In genomic region chr16:96408064-96408465, GRCm38 (mm10) we compare ENCODE assay signal across 13 mouse cellular contexts. TPM values are rescaled to one million over a fixed set of nuclear protein-coding genes. Genes with fewer than 3 reads are reported as not detected.
DNase-seq lines count a peak whose midpoint lies in the region; ATAC-seq lines count a peak whose summit lies in the region.
"Had no signal": no experiment of that assay in that cellular context is flagged by ENCODE, and none has a peak within 500 bp of the region (broad histone marks: within the 10 kb centered on the region; RNA-seq: fewer than 3 reads in every experiment).

No protein-coding gene starts in this region.

- H3K4me3 ChIP-seq in forebrain, embryonic 16.5 days (replicated peaks; ENCODE audit: low read length) = no peak overlapping the region
- no peak overlapping the region for H3K4me3 ChIP-seq in forebrain, embryonic 12.5 days (replicated peaks)
- H3K4me3 ChIP-seq: myocyte had no signal

- no peak overlapping the region for H3K9ac ChIP-seq in forebrain, embryonic 16.5 days (replicated peaks; ENCODE audit: low read depth, low read length)
- no peak overlapping the region for H3K9ac ChIP-seq in forebrain, embryonic 12.5 days

- 6% methylated on average over 4 of the region's 4 CpGs for WGBS in forebrain, embryonic 16.5 days
- WGBS in forebrain, embryonic 12.5 days = 23% methylated on average over 4 of the region's 4 CpGs

- peak; percentile 38 for DNase-seq in left cerebral cortex, postnatal 4 days
- DNase-seq in left cerebral cortex, postnatal 10 days (ENCODE audit: extremely low spot score in 1 of 2, low spot score in 2 of 2) = no peak
- peak; percentile 47 for DNase-seq in Muller cell, postnatal 12 days (ENCODE audit: inconsistent ontology term)
- DNase-seq in heart, postnatal 10 days = peak; percentile 21 to 38
- DNase-seq in thymus, postnatal 36 days = no peak
- no peak for DNase-seq in thymus, adult 18-20 months
- DNase-seq: cerebellum, postnatal 25 days had no signal

- H3K4me1 ChIP-seq in forebrain, embryonic 16.5 days (replicated peaks; ENCODE audit: control insufficient read depth, insufficient read depth, low read length) = 0 out of 2 replicates have a peak, but pooled peaks cover 4% of the 10 kb centered on the region
- 0 out of 2 replicates have a peak, but pooled peaks cover 4% of the 10 kb centered on the region for H3K4me1 ChIP-seq in forebrain, embryonic 12.5 days

- H3K36me3 ChIP-seq in forebrain, embryonic 16.5 days (ENCODE audit: control insufficient read depth, insufficient read depth) = no peaks in the 10 kb centered on the region
- H3K36me3 ChIP-seq in forebrain, embryonic 12.5 days (replicated peaks) = no peaks in the 10 kb centered on the region

- H3K27me3 ChIP-seq in forebrain, embryonic 16.5 days (replicated peaks; ENCODE audit: control insufficient read depth, insufficient read depth, low read length) = no peaks in the 10 kb centered on the region
- H3K27me3 ChIP-seq in forebrain, embryonic 12.5 days = no peaks in the 10 kb centered on the region

- H3K27ac ChIP-seq in forebrain, embryonic 16.5 days (ENCODE audit: low read length) = no peak overlapping the region
- no peak overlapping the region for H3K27ac ChIP-seq in forebrain, embryonic 12.5 days
- H3K27ac ChIP-seq: macrophage had no signal

- H3K4me2 ChIP-seq in forebrain, embryonic 16.5 days (ENCODE audit: low read length) = no peak overlapping the region
- no peak overlapping the region for H3K4me2 ChIP-seq in forebrain, embryonic 12.5 days

- peak; percentile 75 for ATAC-seq in forebrain, embryonic 16.5 days
- no peak for ATAC-seq in forebrain, embryonic 12.5 days (ENCODE audit: low FRiP score)

- intact Hi-C loops in left cerebral cortex, postnatal 4 days (cut with DNase I) = no loop called here
- intact Hi-C loops in left cerebral cortex, postnatal 10 days (cut with DNase I) = no loop called here
- intact Hi-C loops in heart, postnatal 10 days (cut with DNase I) = no loop called here

- H3K9me3 ChIP-seq in forebrain, embryonic 16.5 days (ENCODE audit: control insufficient read depth, low read length) = no peaks in the 10 kb centered on the region
- H3K9me3 ChIP-seq in forebrain, embryonic 12.5 days = no peaks in the 10 kb centered on the region

RNA-seq across cellular contexts. Expression of gene Itgb2l, which starts 35.4 kb away (rescaled TPM):
- polyA plus RNA-seq in forebrain, embryonic 16.5 days (2015; fragmentation: Nextera tagmentation; extraction: Ambion mirVana) = not detected in 2 replicates
- not detected in 2 replicates for polyA plus RNA-seq in forebrain, embryonic 12.5 days (2016; fragmentation: Nextera tagmentation; extraction: Ambion mirVana)
- total RNA-seq in left cerebral cortex, postnatal 4 days (2021) = not detected
- not detected for total RNA-seq in left cerebral cortex, postnatal 10 days (2021)
- total RNA-seq in heart, postnatal 10 days (2021) = not detected
- total RNA-seq: liver, adult 2 months had no signal
- polyA plus RNA-seq: liver, adult 2 months had no signal

RNA-seq across cellular contexts. Expression of gene Pcp4, which starts 59.3 kb away (rescaled TPM):
- 147 and 175 TPM in 2 replicates for polyA plus RNA-seq in forebrain, embryonic 16.5 days (2015; fragmentation: Nextera tagmentation; extraction: Ambion mirVana)
- polyA plus RNA-seq in forebrain, embryonic 12.5 days (2016; fragmentation: Nextera tagmentation; extraction: Ambion mirVana) = 34.1 and 35.9 TPM in 2 replicates
- 100 to 1,000 TPM; 151 to 164 TPM for total RNA-seq in left cerebral cortex, postnatal 4 days (2021)
- 100 to 1,000 TPM; 421 to 559 TPM for total RNA-seq in left cerebral cortex, postnatal 10 days (2021)
- total RNA-seq in heart, postnatal 10 days (2021) = 1 to 10 TPM; 2.6 TPM
- total RNA-seq: granulocyte monocyte progenitor cell, adult 5-6 weeks; liver, adult 2 months had no signal
- polyA plus RNA-seq: liver, adult 2 months; macrophage; myocyte had no signal

Comparison
In these comparisons a context has a peak if more than half of its experiments do, and no peak if none do; other contexts are left out.
1. DNase-seq: peak in left cerebral cortex, postnatal 4 days (single experiment), Muller cell, postnatal 12 days (single experiment) and heart, postnatal 10 days (2 of 2); none in left cerebral cortex, postnatal 10 days (0 of 2), thymus, postnatal 36 days (0 of 2) and thymus, adult 18-20 months (0 of 2).
2. RNA of gene Pcp4, which starts 59.3 kb away (total RNA-seq): 421 to 559 TPM in left cerebral cortex, postnatal 10 days and 151 to 164 TPM in left cerebral cortex, postnatal 4 days; 2.6 TPM in heart, postnatal 10 days; every median in the first group is over 10 times any median in the second.